Mouse (Mus musculus) liver, embryonic 12.5 days (tissue): Measurements from ENCODE around the gene Ccdc189. TPM values are rescaled to one million over a fixed set of nuclear protein-coding genes. Genes with fewer than 3 reads are reported as not detected.

Experiments
- ATAC-seq: fragments of 200-750 bp; cut with Nextera tagmentation; 2 replicates; pipeline ENCODE4 v1.8.0; 2017; ENCODE audit warnings: moderate number of reproducible peaks, mild to moderate bottlenecking, moderate library complexity
- H3K27ac ChIP-seq: fragments of 300-500 bp; sonication (generic); 2 replicates; pipeline ENCODE4 v1.5.1; 2016; ENCODE audit warnings: mild to moderate bottlenecking
- H3K27me3 ChIP-seq: fragments of 300-500 bp; sonication (generic); replicated peaks from 2 replicates; pipeline ENCODE4 v1.6.1; 2016; ENCODE audit warnings: mild to moderate bottlenecking, moderate library complexity
- H3K36me3 ChIP-seq: fragments of 300-500 bp; sonication (generic); 2 replicates; pipeline ENCODE4 v1.6.1; 2016; ENCODE audit warnings: mild to moderate bottlenecking, moderate library complexity
- H3K4me1 ChIP-seq: fragments of 300-500 bp; sonication (generic); 2 replicates; pipeline ENCODE4 v1.6.1; 2016
- H3K4me2 ChIP-seq: fragments of 300-500 bp; sonication (generic); 2 replicates; pipeline ENCODE4 v1.6.1; 2016; ENCODE audit warnings: mild to moderate bottlenecking, moderate library complexity
- H3K4me3 ChIP-seq: fragments of 300-500 bp; sonication (generic); 2 replicates; pipeline ENCODE4 v1.5.1; 2016; ENCODE audit warnings: mild to moderate bottlenecking, moderate library complexity
- H3K9ac ChIP-seq: fragments of 300-500 bp; sonication (generic); 2 replicates; pipeline ENCODE4 v1.6.1; 2016; ENCODE audit warnings: mild to moderate bottlenecking, moderate library complexity
- H3K9me3 ChIP-seq: fragments of 300-500 bp; sonication (generic); replicated peaks from 2 replicates; pipeline ENCODE4 v1.6.1; 2016; ENCODE audit warnings: mild to moderate bottlenecking, moderate library complexity
- WGBS: fragments of 180-500 bp; shearing (Covaris S2); methylation state at CpG from one replicate; pipeline ENCODE4 v1.1.7; 2016; ENCODE audit not compliant: insufficient replicate concordance; 5-methylcytosine and 5-hydroxymethylcytosine counted together
- polyA plus RNA-seq: library from polyadenylated mRNA; unstranded; fragments of >200 nt; fragmentation: Nextera tagmentation; extraction: Ambion mirVana; gene quantifications from 2 replicates; pipeline ENCODE4 v1.2.1, GENCODE M21; 2016

Gene Ccdc189
- polyA plus RNA-seq, 1 experiment from 2014 or later: 8.8 TPM

DNA sequence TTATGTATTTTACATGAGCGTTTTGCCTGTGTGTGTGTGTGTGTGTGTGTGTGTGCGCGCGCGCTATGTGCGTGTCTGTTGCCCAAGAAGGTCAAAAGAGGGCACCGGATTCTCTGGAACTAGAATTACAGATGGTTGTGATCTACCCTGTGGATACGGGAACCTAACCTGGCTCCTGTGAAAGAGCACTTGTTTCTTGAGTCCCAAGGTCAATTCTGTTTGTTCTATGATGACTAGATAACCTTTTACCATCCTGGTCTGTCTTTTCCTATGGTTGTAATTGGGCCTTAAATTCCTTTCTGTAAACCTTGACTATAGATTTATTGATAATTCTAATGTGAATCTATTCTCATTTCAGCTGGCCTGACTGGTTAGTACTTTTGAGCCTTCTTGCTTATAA lies 36.8 kb downstream of the Ccdc189 start:
- Histone ChIP-seq H3K9ac (no peak overlapping the region), H3K4me2 (no peak overlapping the region), H3K36me3 (peaks cover 90% of the 10 kb centered on the region), H3K4me1 (no peaks in the 10 kb centered on the region), H3K9me3 (no peaks in the 10 kb centered on the region), H3K27me3 (no peaks in the 10 kb centered on the region), H3K27ac (no peak overlapping the region), H3K4me3 (no peak overlapping the region)
- WGBS: 94% methylated on average over 8 of the region's 8 CpGs
- ATAC-seq: no peak

DNA sequence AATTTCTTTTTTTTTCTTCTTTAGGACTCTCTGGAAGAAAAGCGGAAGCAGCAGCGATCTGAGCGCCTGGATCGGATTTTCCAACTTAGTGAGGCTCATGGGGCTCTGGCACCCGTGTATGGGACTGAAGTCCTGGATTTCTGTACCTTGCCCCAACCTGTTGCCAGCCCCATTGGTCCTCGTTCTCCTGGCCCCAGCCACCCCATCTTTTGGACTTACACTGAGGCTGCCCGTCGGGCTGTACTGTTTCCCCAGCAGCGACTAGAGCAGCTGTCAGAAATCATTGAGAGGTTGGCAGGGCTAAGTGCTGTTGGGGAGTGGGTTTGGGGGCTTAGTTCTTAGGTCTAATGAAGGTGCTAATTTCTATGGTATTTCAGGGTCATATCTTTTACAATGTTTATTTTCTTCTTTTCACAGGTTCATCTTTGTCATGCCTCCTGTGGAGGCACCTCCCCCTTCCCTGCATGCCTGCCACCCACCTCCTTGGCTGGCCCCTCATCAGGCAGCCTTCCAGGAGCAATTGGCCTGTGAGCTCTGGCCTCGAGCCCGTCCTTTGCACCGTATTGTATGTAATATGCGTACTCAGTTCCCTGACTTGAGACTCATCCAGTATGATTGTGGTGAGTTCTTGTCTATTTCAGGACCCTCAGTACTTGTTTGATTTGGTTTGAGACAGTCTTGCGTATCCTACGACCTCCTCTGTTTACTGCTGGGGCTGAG lies 39.1 kb downstream of the Ccdc189 start:
- 90% methylated on average over 15 of the region's 15 CpGs for WGBS
- H3K36me3 ChIP-seq: peaks cover 90% of the 10 kb centered on the region

DNA sequence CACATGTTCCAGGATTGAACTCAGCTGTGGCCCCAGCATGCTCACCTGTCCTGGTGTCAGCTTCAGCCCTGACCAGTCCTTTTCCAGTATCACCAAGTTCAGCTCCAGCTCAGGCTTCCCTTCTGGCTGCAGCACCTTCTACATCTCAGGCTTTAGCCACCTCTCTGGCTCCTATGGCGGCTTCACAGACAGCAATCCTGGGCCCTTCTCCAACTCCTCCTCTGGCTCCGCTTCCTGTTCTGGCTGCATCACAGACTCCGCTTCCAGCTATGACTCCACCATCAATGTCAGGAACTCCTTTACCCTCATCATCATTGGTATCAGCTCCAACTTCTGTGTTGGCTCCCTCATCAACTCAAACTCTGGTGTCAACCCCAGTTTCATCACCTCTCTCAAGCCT lies 46.7 kb downstream of the Ccdc189 start:
- no peak overlapping the region for H3K4me2 ChIP-seq
- no peak overlapping the region for H3K4me3 ChIP-seq
- H3K36me3 ChIP-seq: peaks cover 97% of the 10 kb centered on the region
- H3K4me1 ChIP-seq: no peaks in the 10 kb centered on the region
- no peak overlapping the region for H3K27ac ChIP-seq
- no peaks in the 10 kb centered on the region for H3K27me3 ChIP-seq
- WGBS: 97% methylated on average over 3 of the region's 3 CpGs
- no peaks in the 10 kb centered on the region for H3K9me3 ChIP-seq
- H3K9ac ChIP-seq: no peak overlapping the region
- no peak for ATAC-seq

More for the DNA sequence above, 39.1 kb downstream of the Ccdc189 start:
- Histone ChIP-seq H3K4me1 (no peaks in the 10 kb centered on the region), H3K9ac (no peak overlapping the region), H3K9me3 (no peaks in the 10 kb centered on the region), H3K4me2 (no peak overlapping the region), H3K27ac (no peak overlapping the region), H3K27me3 (no peaks in the 10 kb centered on the region), H3K4me3 (no peak overlapping the region)
- no peak for ATAC-seq

Other genes starting within 250 kb of the Ccdc189 start
- gene Zfp768, start 243.0 kb downstream of the Ccdc189 start, polyA plus RNA-seq: 4.8 and 5.2 TPM in 2 replicates
- gene Zfp747, start 212.5 kb downstream of the Ccdc189 start, polyA plus RNA-seq: 3.9 and 4.1 TPM in 2 replicates
- 2.1 and 2.4 TPM in 2 replicates for gene 9130019O22Rik, start 201.4 kb downstream of the Ccdc189 start, polyA plus RNA-seq
- gene E430018J23Rik, start 195.0 kb downstream of the Ccdc189 start, polyA plus RNA-seq: 1.7 and 1.8 TPM in 2 replicates
- gene Zfp764, start 181.8 kb downstream of the Ccdc189 start, polyA plus RNA-seq: 2.4 and 2.5 TPM in 2 replicates
- gene Zfp688, start 166.5 kb downstream of the Ccdc189 start, polyA plus RNA-seq: 11.0 and 11.6 TPM in 2 replicates
- gene Zfp689, start 139.4 kb downstream of the Ccdc189 start, polyA plus RNA-seq: 3.1 and 3.3 TPM in 2 replicates
- 29.6 and 31.0 TPM in 2 replicates for gene Prr14, start 129.0 kb downstream of the Ccdc189 start, polyA plus RNA-seq
- gene Fbrs, start 109.4 kb downstream of the Ccdc189 start, polyA plus RNA-seq: 6.9 and 8.1 TPM in 2 replicates
- gene Srcap, start 76.6 kb downstream of the Ccdc189 start, polyA plus RNA-seq: 38.2 and 38.8 TPM in 2 replicates
- 7.9 and 8.8 TPM in 2 replicates for gene Gm42715, start 69.0 kb downstream of the Ccdc189 start, polyA plus RNA-seq
- 1.7 and 2.9 TPM in 2 replicates for gene Tmem265, start 27.2 kb downstream of the Ccdc189 start, polyA plus RNA-seq
- 23.1 and 26.7 TPM in 2 replicates for gene Phkg2, start 15.3 kb downstream of the Ccdc189 start, polyA plus RNA-seq
- 36.3 and 36.9 TPM in 2 replicates for gene Rnf40, start 172 bp upstream of the Ccdc189 start, polyA plus RNA-seq
- 3.3 and 3.8 TPM in 2 replicates for gene Zfp629, start 27.2 kb upstream of the Ccdc189 start, polyA plus RNA-seq
- gene Bcl7c, start 120.3 kb upstream of the Ccdc189 start, polyA plus RNA-seq: 40.6 and 43.6 TPM in 2 replicates
- gene Ctf1, start 124.1 kb upstream of the Ccdc189 start, polyA plus RNA-seq: 3.6 and 4.6 TPM in 2 replicates
- 0.13 and 0.26 TPM in 2 replicates for gene Ctf2, start 143.6 kb upstream of the Ccdc189 start, polyA plus RNA-seq
- gene Fbxl19, start 155.9 kb upstream of the Ccdc189 start, polyA plus RNA-seq: 3.7 TPM in 2 replicates
- 14.8 and 15.0 TPM in 2 replicates for gene Orai3, start 181.2 kb upstream of the Ccdc189 start, polyA plus RNA-seq
- gene Setd1a, start 188.1 kb upstream of the Ccdc189 start, polyA plus RNA-seq: 13.1 and 13.7 TPM in 2 replicates
- not detected in 2 replicates for gene Gm49388, start 197.0 kb upstream of the Ccdc189 start, polyA plus RNA-seq
- 28.0 and 29.8 TPM in 2 replicates for gene Hsd3b7, start 212.0 kb upstream of the Ccdc189 start, polyA plus RNA-seq
- 19.0 and 21.1 TPM in 2 replicates for gene Stx4a, start 235.7 kb upstream of the Ccdc189 start, polyA plus RNA-seq
- gene Stx1b, start 236.0 kb upstream of the Ccdc189 start, polyA plus RNA-seq: 0.20 and 0.56 TPM in 2 replicates